Mouse (Mus musculus) Patski (cell line): Measurements from ENCODE around the gene Tcaf2. TPM values are rescaled to one million over a fixed set of nuclear protein-coding genes. Genes with fewer than 3 reads are reported as not detected.

Source experiments
- ATAC-seq: fragments of 100-300 bp; one replicate; pipeline ENCODE4 v1.8.0; 2021
- CTCF ChIA-PET: fragments of 350-600 bp; sonication (Branson Sonifier 250); formaldehyde crosslinking; loops from one replicate; lab custom pipeline; 2022; ENCODE audit warnings: inconsistent platforms; lab: Charles Lee
- POLR2A ChIA-PET: fragments of 350-600 bp; sonication (Branson Sonifier 250); formaldehyde crosslinking; loops from one replicate; lab custom pipeline; 2022; ENCODE audit warnings: antibody characterized with exemption, inconsistent platforms; lab: Charles Lee
- DNase-seq: peaks from one replicate; pipeline ENCODE4 v3.0.0-alpha.2; 2011; ENCODE audit warnings: low read depth, low spot score
- H3K27me3 ChIP-seq: fragments of 371-371 bp; one replicate; pipeline ENCODE4 v1.5.1; 2021
- CTCF ChIP-seq: fragments of 100-300 bp; IDR thresholded peaks from one replicate; pipeline ENCODE4 v1.5.1; 2021
- in situ Hi-C: fragments of 300-500 bp; cut with MboI; formaldehyde crosslinking; loops from 3 replicates; pipeline ENCODE4 v1.11.1; 2018; ENCODE audit warnings: low pct_unique_long_range_greater_than_20kb, mixed read lengths
- polyA plus RNA-seq: library from polyadenylated mRNA; unstranded; gene quantifications from one replicate; pipeline ENCODE4 v1.2.3, GENCODE M21; 2021

The Tcaf2 gene
- polyA plus RNA-seq, 1 experiment from 2014 or later: 9.0 TPM

DNA sequence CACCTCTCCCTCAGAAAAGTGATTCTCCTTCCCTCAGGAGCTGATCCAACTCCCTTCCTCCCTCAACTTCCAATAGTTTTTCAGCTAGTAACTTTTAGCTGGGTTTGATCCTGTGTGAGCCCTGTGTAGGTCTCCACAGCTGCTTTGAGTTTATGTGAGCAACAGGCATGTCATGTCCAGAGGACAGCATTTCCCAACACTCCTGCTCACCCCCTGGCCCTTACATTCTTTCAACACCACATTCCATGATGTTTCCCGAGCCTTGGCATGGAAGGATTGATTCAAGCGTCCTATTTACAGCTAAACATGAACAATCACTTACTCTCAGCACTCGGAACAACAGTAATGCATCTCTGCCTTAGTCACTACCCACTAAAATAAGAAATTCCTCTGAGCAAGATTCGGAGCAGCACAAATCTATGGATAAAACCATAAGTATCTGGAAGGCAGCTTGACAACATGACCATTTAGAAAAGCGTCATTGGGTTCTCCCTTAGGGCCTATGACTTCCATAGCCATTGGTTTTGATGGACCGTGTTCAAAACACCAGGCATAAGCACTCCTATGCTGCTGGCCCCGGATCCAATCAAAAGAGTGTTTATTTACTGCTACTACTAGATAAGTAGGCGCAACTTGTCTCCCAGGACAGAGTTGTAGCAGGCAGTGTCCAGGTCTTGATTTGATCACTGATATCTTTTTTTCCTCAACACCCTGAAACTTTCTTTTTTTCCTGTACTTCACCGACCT, 62.1 kb downstream of the Tcaf2 start:
- no peak for TF ChIP-seq CTCF
- no peaks in the 10 kb centered on the region for H3K27me3 ChIP-seq
- no peak for DNase-seq
- ChIA-PET CTCF (interaction anchor here (0.8 to 2.6 kb wide), 6 partner anchors 34 to 356 kb away, joined by 3 to 25 read pairs (median 3); no protein-coding TSS in a partner anchor), POLR2A (no interaction called here)
- peak; percentile 81 for ATAC-seq
- in situ Hi-C loops: loop anchor here (5.0 to 25.0 kb wide), 4 partner anchors 328 to 971 kb away; partner anchors contain the start of gene Ephb6

DNA sequence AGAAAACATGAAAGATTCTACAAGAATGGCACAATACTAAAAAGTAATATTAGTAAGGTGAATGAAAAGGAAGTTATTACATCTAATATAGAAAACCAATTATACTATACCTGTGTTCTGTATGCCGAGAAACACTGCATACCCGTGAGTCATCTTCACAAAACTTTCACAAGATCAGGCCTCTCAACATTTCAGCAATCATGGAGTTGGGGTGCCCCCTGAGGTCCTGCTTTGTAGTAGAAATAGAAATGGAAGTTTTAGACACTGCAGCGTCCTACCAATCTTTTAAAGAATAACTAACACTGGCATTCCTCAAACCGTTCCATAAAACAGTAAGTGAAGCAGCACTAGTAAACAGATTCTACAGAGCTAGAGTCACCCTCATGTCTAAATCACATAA, 66.4 kb downstream of the Tcaf2 start:
- in situ Hi-C loops: loop anchor here (5.0 to 25.0 kb wide), 2 partner anchors 196 to 966 kb away; partner anchors contain the start of gene Ephb6
- ChIA-PET CTCF (no interaction called here), POLR2A (no interaction called here)
- no peaks in the 10 kb centered on the region for H3K27me3 ChIP-seq
- DNase-seq (no peak), ATAC-seq (no peak)
- TF ChIP-seq CTCF: peak; percentile 62

DNA sequence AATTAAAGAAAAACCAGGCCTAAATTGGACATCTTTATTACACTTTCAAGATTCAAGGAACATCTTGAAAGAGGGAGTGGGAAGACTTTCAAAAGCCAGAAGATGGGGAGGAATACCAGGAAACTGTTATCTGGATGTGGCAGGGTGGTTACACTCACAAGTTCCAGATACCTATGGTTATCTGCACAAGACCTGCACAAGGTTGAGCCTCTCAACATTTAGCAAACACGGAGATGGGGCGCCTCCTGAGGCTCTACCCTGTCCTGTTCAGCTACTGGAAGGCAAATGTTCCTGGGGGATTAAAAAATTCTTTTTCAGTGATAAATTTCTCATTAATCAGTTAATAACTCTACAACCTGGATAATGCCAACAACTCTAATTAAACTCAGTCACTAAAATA, 67.6 kb downstream of the Tcaf2 start:
- in situ Hi-C loops: loop anchor here (5.0 to 25.0 kb wide), 2 partner anchors 195 to 965 kb away; partner anchors contain the start of gene Ephb6
- DNase-seq (no peak), ATAC-seq (no peak)
- ChIA-PET POLR2A (no interaction called here), CTCF (no interaction called here)
- TF ChIP-seq CTCF: no peak
- no peaks in the 10 kb centered on the region for H3K27me3 ChIP-seq

Other genes starting within 250 kb of the Tcaf2 start
- not detected for gene Tas2r143, start 245.0 kb downstream of the Tcaf2 start, polyA plus RNA-seq
- not detected for gene Tas2r135, start 239.8 kb downstream of the Tcaf2 start, polyA plus RNA-seq
- not detected for gene Tas2r126, start 210.7 kb downstream of the Tcaf2 start, polyA plus RNA-seq
- not detected for gene Olfr458, start 180.1 kb downstream of the Tcaf2 start, polyA plus RNA-seq
- gene Olfr457, start 168.9 kb downstream of the Tcaf2 start, polyA plus RNA-seq: not detected
- gene Olfr456, start 158.0 kb downstream of the Tcaf2 start, polyA plus RNA-seq: not detected
- not detected for gene Olfr455, start 97.7 kb downstream of the Tcaf2 start, polyA plus RNA-seq
- gene Tcaf3, start 47.6 kb downstream of the Tcaf2 start, polyA plus RNA-seq: not detected
- 69.7 TPM for gene Tcaf1, start 64.8 kb upstream of the Tcaf2 start, polyA plus RNA-seq
- not detected for gene Olfr453, start 94.1 kb upstream of the Tcaf2 start, polyA plus RNA-seq
- not detected for gene Olfr38, start 111.2 kb upstream of the Tcaf2 start, polyA plus RNA-seq
- gene Olfr452, start 139.8 kb upstream of the Tcaf2 start, polyA plus RNA-seq: not detected
- gene Olfr450, start 166.7 kb upstream of the Tcaf2 start, polyA plus RNA-seq: not detected
- not detected for gene Olfr449, start 189.1 kb upstream of the Tcaf2 start, polyA plus RNA-seq
- not detected for gene Olfr448, start 245.2 kb upstream of the Tcaf2 start, polyA plus RNA-seq